Mouse (Mus musculus) retina, postnatal 7 days (tissue): ENCODE data around the gene Cdc7.

ENCODE experiments used
- DNase-seq: peaks from one replicate; pipeline ENCODE4 v3.0.0-alpha.2; 2012; ENCODE audit warnings: low read depth, low spot score

Cdc7 gene

GRCm38 (mm10) chr5:106991300-106991929 lies 27.3 kb downstream of the Cdc7 start:
- no peak for DNase-seq

- no peak for DNase-seq
Measured at GRCm38 (mm10) chr5:106994716-106995115, 30.6 kb downstream of the Cdc7 start.

- DNase-seq = no peak
Measured at GRCm38 (mm10) chr5:106995886-106996538, 31.9 kb downstream of the Cdc7 start.

GRCm38 (mm10) chr5:106996539-106997244 lies 32.6 kb downstream of the Cdc7 start:
- no peak for DNase-seq

GRCm38 (mm10) chr5:107001396-107002090 lies 37.4 kb downstream of the Cdc7 start:
- DNase-seq = no peak

GRCm38 (mm10) chr5:107002091-107002416 lies 37.9 kb downstream of the Cdc7 start:
- DNase-seq = no peak

- no peak for DNase-seq
Measured at GRCm38 (mm10) chr5:107009721-107010120, 45.6 kb downstream of the Cdc7 start.

GRCm38 (mm10) chr5:107010300-107010699 lies 46.2 kb downstream of the Cdc7 start:
- no peak for DNase-seq

GRCm38 (mm10) chr5:107011316-107012029 lies 47.4 kb downstream of the Cdc7 start:
- no peak for DNase-seq

GRCm38 (mm10) chr5:107012030-107012715 lies 48.1 kb downstream of the Cdc7 start:
- DNase-seq = no peak

GRCm38 (mm10) chr5:107013393-107013792 lies 49.3 kb downstream of the Cdc7 start:
- no peak for DNase-seq

- no peak for DNase-seq
Measured at GRCm38 (mm10) chr5:107014146-107014545, 50.0 kb downstream of the Cdc7 start.

GRCm38 (mm10) chr5:107015046-107015421 lies 50.9 kb downstream of the Cdc7 start:
- no peak for DNase-seq

- no peak for DNase-seq
Measured at GRCm38 (mm10) chr5:107015422-107016081, 51.4 kb downstream of the Cdc7 start.

- DNase-seq = no peak
Measured at GRCm38 (mm10) chr5:107016538-107016937, 52.4 kb downstream of the Cdc7 start.

- DNase-seq = no peak
Measured at GRCm38 (mm10) chr5:107017544-107017943, 53.4 kb downstream of the Cdc7 start.

- DNase-seq = no peak
Measured at GRCm38 (mm10) chr5:107019057-107019456, 54.9 kb downstream of the Cdc7 start.

GRCm38 (mm10) chr5:107019904-107020303 lies 55.8 kb downstream of the Cdc7 start:
- DNase-seq = no peak

- no peak for DNase-seq
Measured at GRCm38 (mm10) chr5:107020366-107020765, 56.2 kb downstream of the Cdc7 start.

GRCm38 (mm10) chr5:107021291-107022063 lies 57.4 kb downstream of the Cdc7 start:
- no peak for DNase-seq
